ENCODE assay signal across 25 mouse cellular contexts in the genomic region with DNA sequence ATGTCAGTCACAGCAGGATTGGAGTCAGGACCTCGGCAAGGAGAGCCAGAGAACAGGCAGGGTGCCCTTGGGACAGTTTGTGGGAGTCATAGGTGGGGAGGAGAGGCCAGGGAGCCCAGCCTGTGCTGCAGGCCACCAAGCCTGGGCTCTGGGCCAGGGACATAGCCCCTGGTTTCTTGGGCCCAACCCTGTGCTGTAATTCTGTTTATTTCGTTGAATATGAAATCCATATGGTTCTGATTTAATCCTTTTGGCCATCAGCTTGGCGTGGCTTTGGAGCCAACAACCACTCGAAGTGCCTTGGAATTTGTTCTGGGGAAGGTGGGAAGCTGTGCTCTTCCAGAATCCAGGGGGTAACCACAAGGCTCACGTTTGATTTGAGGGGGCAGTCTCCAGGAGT.
DNase-seq lines count a peak whose midpoint lies in the region; ATAC-seq and TF ChIP-seq lines count a peak whose summit lies in the region.
"Had no signal": no experiment of that assay in that cellular context is flagged by ENCODE, and none has a peak within 500 bp of the region (broad histone marks: within the 10 kb centered on the region; RNA-seq: fewer than 3 reads in every experiment).

No protein-coding gene starts in this region.

- peak; percentile 5; the same call in 1 of the 2 replicates for ATAC-seq in embryonic facial prominence, embryonic 14.5 days (ENCODE audit: low read depth)
- peak; percentile 68 for ATAC-seq in limb, embryonic 15.5 days (ENCODE audit: insufficient number of reproducible peaks, low FRiP score, low TSS enrichment, low read depth)
- ATAC-seq: CD4-positive, CD25-positive, alpha-beta regulatory T cell, adult 4 months; forebrain, embryonic 13.5 days; midbrain, embryonic 13.5 days had no signal

- peak overlapping the region; percentile 30; the same call in 1 of the 2 replicates for H3K27ac ChIP-seq in embryonic facial prominence, embryonic 14.5 days (replicated peaks; ENCODE audit: low read depth, low read length)
- peak overlapping the region; percentile 79 for H3K27ac ChIP-seq in limb, embryonic 15.5 days
- no peak overlapping the region for H3K27ac ChIP-seq in layer of hippocampus, adult 2 months
- H3K27ac ChIP-seq: forebrain, embryonic 13.5 days; hindbrain, embryonic 15.5 days; limb, embryonic 12.5 days; liver, embryonic 13.5 days; macrophage; midbrain, embryonic 13.5 days; neural tube, embryonic 13.5 days had no signal

- no peaks in the 10 kb centered on the region for H3K27me3 ChIP-seq in embryonic facial prominence, embryonic 14.5 days (replicated peaks; ENCODE audit: control insufficient read depth, insufficient read depth, low read length)
- no peaks in the 10 kb centered on the region for H3K27me3 ChIP-seq in limb, embryonic 15.5 days
- H3K27me3 ChIP-seq: forebrain, embryonic 13.5 days; hindbrain, embryonic 15.5 days; limb, embryonic 12.5 days; midbrain, embryonic 13.5 days; neural tube, embryonic 13.5 days had no signal

- H3K4me2 ChIP-seq in embryonic facial prominence, embryonic 14.5 days (ENCODE audit: low read depth, low read length): no peak overlapping the region
- H3K4me2 ChIP-seq in limb, embryonic 15.5 days: no peak overlapping the region
- H3K4me2 ChIP-seq: forebrain, embryonic 13.5 days; hindbrain, embryonic 15.5 days; limb, embryonic 12.5 days; liver, embryonic 13.5 days; midbrain, embryonic 13.5 days; neural tube, embryonic 13.5 days had no signal

- intact Hi-C loops in gastrocnemius, postnatal 14 days (cut with DNase I; ENCODE audit: low total_unique reads): no loop called here

- peak; percentile 34 for DNase-seq in gastrocnemius, adult 18-20 months (ENCODE audit: low spot score)
- no peak for DNase-seq in gastrocnemius, postnatal 14 days
- DNase-seq in kidney, postnatal 4 days: peak; percentile 50 to 59
- no peak for DNase-seq in kidney, adult 11 months
- peak; percentile 79 for DNase-seq in embryonic facial prominence, embryonic 14.5 days (ENCODE audit: low spot score)
- DNase-seq in layer of hippocampus, adult 2 months (ENCODE audit: low spot score in 2 of 2): no peak
- DNase-seq: adrenal gland, postnatal 10 days; cerebellum, adult 8-10 months; cerebellum, postnatal 25 days; kidney, adult 2 months; kidney, postnatal 36 days; layer of hippocampus, adult 9-11 months; liver, embryonic 13.5 days; lung, adult 18-20 months; lung, postnatal 10 days; right cerebral cortex, postnatal 4 days; thymus, postnatal 4 days had no signal

- H3K4me1 ChIP-seq in embryonic facial prominence, embryonic 14.5 days (ENCODE audit: control insufficient read depth, insufficient read depth, low read length): peaks cover 33% of the 10 kb centered on the region
- peaks cover 39% of the 10 kb centered on the region for H3K4me1 ChIP-seq in limb, embryonic 15.5 days

- no peaks in the 10 kb centered on the region for H3K36me3 ChIP-seq in embryonic facial prominence, embryonic 14.5 days (ENCODE audit: control insufficient read depth, insufficient read depth, low read length)
- no peaks in the 10 kb centered on the region for H3K36me3 ChIP-seq in limb, embryonic 15.5 days
- H3K36me3 ChIP-seq: hindbrain, embryonic 15.5 days; limb, embryonic 12.5 days; liver, embryonic 13.5 days; midbrain, embryonic 13.5 days; neural tube, embryonic 13.5 days had no signal

- WGBS in embryonic facial prominence, embryonic 14.5 days: 35% methylated on average over 5 of the region's 5 CpGs
- WGBS in limb, embryonic 15.5 days: 23% methylated on average over 5 of the region's 5 CpGs

- TF ChIP-seq CTCF in layer of hippocampus, adult 2 months (conservative IDR thresholded peaks at IDR 0.05): no peak

- H3K9ac ChIP-seq in embryonic facial prominence, embryonic 14.5 days (ENCODE audit: low read depth, low read length): no peak overlapping the region
- no peak overlapping the region for H3K9ac ChIP-seq in limb, embryonic 15.5 days
- H3K9ac ChIP-seq: forebrain, embryonic 13.5 days; hindbrain, embryonic 15.5 days; limb, embryonic 12.5 days; liver, embryonic 13.5 days; midbrain, embryonic 13.5 days; neural tube, embryonic 13.5 days had no signal

- no peaks in the 10 kb centered on the region for H3K9me3 ChIP-seq in embryonic facial prominence, embryonic 14.5 days (ENCODE audit: control insufficient read depth, low read length)
- H3K9me3 ChIP-seq in limb, embryonic 15.5 days: no peaks in the 10 kb centered on the region
- H3K9me3 ChIP-seq: forebrain, embryonic 13.5 days; hindbrain, embryonic 15.5 days; limb, embryonic 12.5 days; liver, embryonic 13.5 days; midbrain, embryonic 13.5 days; neural tube, embryonic 13.5 days had no signal

- no peak overlapping the region for H3K4me3 ChIP-seq in embryonic facial prominence, embryonic 14.5 days (ENCODE audit: low read depth, low read length)
- H3K4me3 ChIP-seq in limb, embryonic 15.5 days: no peak overlapping the region
- no peak overlapping the region for H3K4me3 ChIP-seq in layer of hippocampus, adult 2 months
- H3K4me3 ChIP-seq: forebrain, embryonic 13.5 days; hindbrain, embryonic 15.5 days; limb, embryonic 12.5 days; liver, embryonic 13.5 days; midbrain, embryonic 13.5 days; neural tube, embryonic 13.5 days had no signal

Comparison
In these comparisons a context has a peak if more than half of its experiments do, and no peak if none do; other contexts are left out.
1. DNase-seq: peak in gastrocnemius, adult 18-20 months (single experiment), kidney, postnatal 4 days (2 of 2) and embryonic facial prominence, embryonic 14.5 days (single experiment); none in gastrocnemius, postnatal 14 days (single experiment), kidney, adult 11 months (single experiment) and layer of hippocampus, adult 2 months (0 of 2).